In genomic region chr14:117008781-117009180, GRCm38 (mm10) we compare ENCODE assay signal across 26 mouse cellular contexts.
"Had no signal": no experiment of that assay in that cellular context is flagged by ENCODE, and none has a peak within 500 bp of the region (broad histone marks: within the 10 kb centered on the region; RNA-seq: fewer than 3 reads in every experiment).

No protein-coding gene starts in this region.

- H3K27ac ChIP-seq: heart, embryonic 10.5 days; heart, embryonic 13.5 days; heart, embryonic 15.5 days; hindbrain, embryonic 13.5 days; hindbrain, embryonic 15.5 days; hindbrain, postnatal 0 days; intestine, embryonic 15.5 days; layer of hippocampus, adult 2 months; left cerebral cortex, adult 2 months; liver, embryonic 13.5 days; liver, embryonic 15.5 days had no signal

- H3K4me1 ChIP-seq: heart, embryonic 10.5 days; heart, embryonic 13.5 days; heart, embryonic 15.5 days; hindbrain, embryonic 13.5 days; hindbrain, embryonic 15.5 days; intestine, embryonic 15.5 days; liver, embryonic 13.5 days; liver, embryonic 15.5 days had no signal

- H3K9me3 ChIP-seq: heart, embryonic 10.5 days; heart, embryonic 15.5 days; hindbrain, embryonic 13.5 days; hindbrain, embryonic 15.5 days; intestine, embryonic 15.5 days; liver, embryonic 13.5 days; liver, embryonic 15.5 days had no signal

- H3K36me3 ChIP-seq: heart, embryonic 10.5 days; heart, embryonic 13.5 days; heart, embryonic 15.5 days; hindbrain, embryonic 13.5 days; hindbrain, embryonic 15.5 days; intestine, embryonic 15.5 days; liver, embryonic 13.5 days; liver, embryonic 15.5 days had no signal

- H3K4me2 ChIP-seq: heart, embryonic 13.5 days; heart, embryonic 15.5 days; hindbrain, embryonic 13.5 days; hindbrain, embryonic 15.5 days; intestine, embryonic 15.5 days; liver, embryonic 11.5 days; liver, embryonic 13.5 days; liver, embryonic 15.5 days had no signal

- DNase-seq: gastrocnemius, postnatal 14 days; gastrocnemius, postnatal 36 days; heart, adult 18-20 months; heart, postnatal 14 days; heart, postnatal 36 days; kidney, adult 18-20 months; kidney, adult 8-10 months; kidney, postnatal 10 days; kidney, postnatal 25 days; kidney, postnatal 4 days; liver; liver, embryonic 13.5 days; liver, postnatal 0 days had no signal

- H3K9ac ChIP-seq: heart, embryonic 13.5 days; heart, embryonic 15.5 days; hindbrain, embryonic 13.5 days; hindbrain, embryonic 15.5 days; intestine, embryonic 15.5 days; liver, embryonic 13.5 days; liver, embryonic 15.5 days; liver, postnatal 0 days had no signal

- H3K27me3 ChIP-seq: heart, embryonic 13.5 days; heart, embryonic 15.5 days; hindbrain, embryonic 13.5 days; hindbrain, embryonic 15.5 days; intestine, embryonic 15.5 days; liver, embryonic 13.5 days; liver, embryonic 15.5 days had no signal

- H3K4me3 ChIP-seq: heart, embryonic 10.5 days; heart, embryonic 13.5 days; heart, embryonic 15.5 days; hindbrain, embryonic 13.5 days; hindbrain, embryonic 15.5 days; intestine, embryonic 15.5 days; layer of hippocampus, adult 2 months; left cerebral cortex, adult 2 months; liver, embryonic 13.5 days; liver, embryonic 15.5 days had no signal

- ATAC-seq: hindbrain, postnatal 0 days; inflammation-experienced regulatory T-cells, adult 6 months; intestine, embryonic 15.5 days; intestine, postnatal 0 days; liver, postnatal 0 days had no signal
